Mouse (Mus musculus) cerebellum, adult 2 months (tissue): ENCODE measurements around the gene 1700092M07Rik.

Experiments
- CTCF ChIP-seq: fragments of 200-500 bp; IDR thresholded peaks from 2 replicates; pipeline ENCODE4 v1.5.1; 2011; ENCODE audit warnings: low read depth, mild to moderate bottlenecking, control low read depth, low read length, moderate library complexity, borderline replicate concordance; ENCODE audit not compliant: insufficient read depth
- POLR2A ChIP-seq: fragments of 200-500 bp; IDR thresholded peaks from 2 replicates; pipeline ENCODE4 v1.6.1; 2011; ENCODE audit warnings: low read length, control low read depth, borderline replicate concordance; ENCODE audit not compliant: insufficient read depth

- no peak for TF ChIP-seq CTCF
- TF ChIP-seq POLR2A = no peak
Observed at GRCm38 (mm10) chr19:8745382-8745781, 4.9 kb downstream of the 1700092M07Rik start.
